Mouse (Mus musculus) heart, postnatal 0 days (tissue): ENCODE data around the gene Adnp.

Source experiments
- CTCF ChIP-seq: IDR thresholded peaks from 2 replicates; pipeline ENCODE4 v1.5.1; 2016; ENCODE audit warnings: antibody characterized with exemption, control low read depth, low read depth
- EP300 ChIP-seq: IDR thresholded peaks from 2 replicates; pipeline ENCODE4 v1.6.1; 2016; ENCODE audit warnings: antibody characterized with exemption, low read depth

DNA sequence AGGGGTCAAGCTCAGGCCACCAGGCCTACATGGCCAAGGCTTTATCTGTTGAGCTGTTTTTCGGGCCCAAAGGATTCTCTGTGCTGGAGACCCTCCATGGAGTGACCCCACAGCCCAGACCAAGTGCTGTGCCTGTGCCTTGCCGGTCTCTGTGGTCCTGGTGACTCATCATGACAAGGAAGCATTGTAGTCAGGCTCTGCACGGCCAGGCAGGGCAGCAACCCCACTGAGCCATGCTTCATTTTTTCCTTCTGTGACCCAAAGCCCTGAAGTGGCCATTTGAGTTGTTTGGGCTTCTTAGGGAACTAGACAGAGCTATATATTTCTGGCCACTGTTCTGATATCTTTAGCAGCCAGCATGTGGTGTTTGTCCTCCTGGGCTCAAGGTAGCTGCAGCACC, 39.1 kb downstream of the Adnp start:
- TF ChIP-seq CTCF (no peak), EP300 (no peak)
